Mouse (Mus musculus) forebrain, embryonic 10.5 days (tissue): ENCODE measurements around the gene Tnpo1. TPM values are rescaled to one million over a fixed set of nuclear protein-coding genes. Genes with fewer than 3 reads are reported as not detected.

Source experiments
- DNase-seq: peaks from one replicate; pipeline ENCODE4 v3.0.0-alpha.2; 2017; ENCODE audit warnings: low spot score; ENCODE audit errors: extremely low spot score
- H3K27ac ChIP-seq: fragments of 300-500 bp; sonication (generic); 2 replicates; pipeline ENCODE4 v1.5.1; 2016; ENCODE audit warnings: mild to moderate bottlenecking
- H3K27me3 ChIP-seq: fragments of 300-500 bp; sonication (generic); 2 replicates; pipeline ENCODE4 v1.6.1; 2016; ENCODE audit warnings: mild to moderate bottlenecking; ENCODE audit not compliant: poor library complexity, severe bottlenecking
- H3K36me3 ChIP-seq: fragments of 300-500 bp; sonication (generic); replicated peaks from 2 replicates; pipeline ENCODE4 v1.6.1; 2016; ENCODE audit warnings: mild to moderate bottlenecking, moderate library complexity
- H3K4me1 ChIP-seq: fragments of 300-500 bp; sonication (generic); 2 replicates; pipeline ENCODE4 v1.6.1; 2016
- H3K4me3 ChIP-seq: fragments of 300-500 bp; sonication (generic); 2 replicates; pipeline ENCODE4 v1.5.1; 2016; ENCODE audit warnings: mild to moderate bottlenecking, moderate library complexity
- H3K9me3 ChIP-seq: fragments of 300-500 bp; sonication (generic); 2 replicates; pipeline ENCODE4 v1.6.1; 2016; ENCODE audit warnings: mild to moderate bottlenecking, moderate library complexity
- WGBS: fragments of 180-500 bp; shearing (Covaris S2); methylation state at CpG from one replicate; pipeline ENCODE4 v1.1.7; 2016; 5-methylcytosine and 5-hydroxymethylcytosine counted together
- polyA plus RNA-seq: library from polyadenylated mRNA; unstranded; fragments of >200 nt; fragmentation: Nextera tagmentation; extraction: Ambion mirVana; gene quantifications from 2 replicates; pipeline ENCODE4 v1.2.1, GENCODE M21; 2016

Gene Tnpo1
- polyA plus RNA-seq, 1 experiment from 2014 or later: 98.5 TPM

- Histone ChIP-seq H3K27ac (no peak overlapping the region), H3K27me3 (no peaks in the 10 kb centered on the region), H3K9me3 (no peaks in the 10 kb centered on the region), H3K4me1 (peaks cover 18% of the 10 kb centered on the region), H3K4me3 (no peak overlapping the region), H3K36me3 (peaks cover 38% of the 10 kb centered on the region)
- no peak for DNase-seq
- 94% methylated on average over 5 of the region's 5 CpGs for WGBS
These were observed 28.6 kb downstream of the Tnpo1 start for GRCm38 (mm10) chr13:98897577-98897976.

- H3K4me1 ChIP-seq: peaks cover 27% of the 10 kb centered on the region
- H3K9me3 ChIP-seq: no peaks in the 10 kb centered on the region
- H3K4me3 ChIP-seq: no peak overlapping the region
- no peaks in the 10 kb centered on the region for H3K27me3 ChIP-seq
- WGBS: 93% methylated on average over 7 of the region's 7 CpGs
- DNase-seq: no peak
- no peak overlapping the region for H3K27ac ChIP-seq
- peaks cover 28% of the 10 kb centered on the region for H3K36me3 ChIP-seq
These were observed 29.6 kb downstream of the Tnpo1 start for GRCm38 (mm10) chr13:98896434-98897126.

GRCm38 (mm10) chr13:98896013-98896412, 30.2 kb downstream of the Tnpo1 start:
- no peak overlapping the region for H3K27ac ChIP-seq
- H3K36me3 ChIP-seq: peaks cover 22% of the 10 kb centered on the region
- 92% methylated on average over 4 of the region's 4 CpGs for WGBS
- H3K27me3 ChIP-seq: no peaks in the 10 kb centered on the region
- no peak overlapping the region for H3K4me3 ChIP-seq
- peaks cover 33% of the 10 kb centered on the region for H3K4me1 ChIP-seq
- no peaks in the 10 kb centered on the region for H3K9me3 ChIP-seq
- DNase-seq: no peak

GRCm38 (mm10) chr13:98894900-98895299, 31.3 kb downstream of the Tnpo1 start:
- H3K36me3 ChIP-seq: peaks cover 22% of the 10 kb centered on the region
- peaks cover 40% of the 10 kb centered on the region for H3K4me1 ChIP-seq
- WGBS: 80% methylated on average over 2 of the region's 2 CpGs
- DNase-seq: no peak
- H3K27ac ChIP-seq: no peak overlapping the region
- no peak overlapping the region for H3K4me3 ChIP-seq
- H3K9me3 ChIP-seq: no peaks in the 10 kb centered on the region
- H3K27me3 ChIP-seq: no peaks in the 10 kb centered on the region

GRCm38 (mm10) chr13:98891443-98891842, 34.7 kb downstream of the Tnpo1 start:
- no peaks in the 10 kb centered on the region for H3K9me3 ChIP-seq
- H3K27ac ChIP-seq: no peak overlapping the region
- H3K4me1 ChIP-seq: peaks cover 54% of the 10 kb centered on the region
- peaks cover 28% of the 10 kb centered on the region for H3K36me3 ChIP-seq
- peak overlapping the region; percentile 84 for H3K4me3 ChIP-seq
- H3K27me3 ChIP-seq: no peaks in the 10 kb centered on the region
- WGBS: 45% methylated on average over 8 of the region's 8 CpGs
- DNase-seq: no peak

GRCm38 (mm10) chr13:98890871-98891219, 35.3 kb downstream of the Tnpo1 start:
- peaks cover 49% of the 10 kb centered on the region for H3K4me1 ChIP-seq
- DNase-seq: peak; percentile 86
- H3K27ac ChIP-seq: peak overlapping the region; percentile 98
- under 1% methylated on average over 32 of the region's 32 CpGs for WGBS
- H3K9me3 ChIP-seq: no peaks in the 10 kb centered on the region
- no peaks in the 10 kb centered on the region for H3K27me3 ChIP-seq
- peak overlapping the region; percentile 84 for H3K4me3 ChIP-seq
- H3K36me3 ChIP-seq: peaks cover 34% of the 10 kb centered on the region

- peaks cover 39% of the 10 kb centered on the region for H3K36me3 ChIP-seq
- WGBS: under 1% methylated on average over 65 of the region's 71 CpGs
- peak; percentile 59 for DNase-seq
- peak overlapping the region; percentile 84 for H3K4me3 ChIP-seq
- H3K27ac ChIP-seq: peak overlapping the region; percentile 98
- no peaks in the 10 kb centered on the region for H3K27me3 ChIP-seq
- no peaks in the 10 kb centered on the region for H3K9me3 ChIP-seq
- peaks cover 47% of the 10 kb centered on the region for H3K4me1 ChIP-seq
These were observed 35.9 kb downstream of the Tnpo1 start for GRCm38 (mm10) chr13:98890137-98890870.

GRCm38 (mm10) chr13:98889211-98889610, 37.0 kb downstream of the Tnpo1 start:
- Histone ChIP-seq H3K4me1 (peaks cover 45% of the 10 kb centered on the region), H3K9me3 (no peaks in the 10 kb centered on the region), H3K27me3 (no peaks in the 10 kb centered on the region), H3K27ac (no peak overlapping the region), H3K4me3 (peak overlapping the region; percentile 84), H3K36me3 (peaks cover 50% of the 10 kb centered on the region)
- 60% methylated on average over 11 of the region's 12 CpGs for WGBS
- DNase-seq: no peak

GRCm38 (mm10) chr13:98883774-98884173, 42.4 kb downstream of the Tnpo1 start:
- Histone ChIP-seq H3K27ac (no peak overlapping the region), H3K27me3 (no peaks in the 10 kb centered on the region), H3K36me3 (peaks cover 100% of the 10 kb centered on the region), H3K4me3 (no peak overlapping the region), H3K4me1 (peaks cover 2% of the 10 kb centered on the region), H3K9me3 (no peaks in the 10 kb centered on the region)
- DNase-seq: no peak
- 96% methylated on average over 5 of the region's 5 CpGs for WGBS

- Histone ChIP-seq H3K27ac (no peak overlapping the region), H3K4me3 (no peak overlapping the region), H3K4me1 (no peaks in the 10 kb centered on the region), H3K36me3 (peaks cover 100% of the 10 kb centered on the region), H3K9me3 (no peaks in the 10 kb centered on the region), H3K27me3 (no peaks in the 10 kb centered on the region)
- 80% methylated on average over 1 of the region's 1 CpGs for WGBS
- no peak for DNase-seq
These were observed 44.2 kb downstream of the Tnpo1 start for GRCm38 (mm10) chr13:98881991-98882390.

- 78% methylated on average over 2 of the region's 2 CpGs for WGBS
- no peak for DNase-seq
- Histone ChIP-seq H3K4me1 (no peaks in the 10 kb centered on the region), H3K27ac (no peak overlapping the region), H3K4me3 (no peak overlapping the region), H3K36me3 (peaks cover 98% of the 10 kb centered on the region), H3K27me3 (no peaks in the 10 kb centered on the region), H3K9me3 (no peaks in the 10 kb centered on the region)
These were observed 45.8 kb downstream of the Tnpo1 start for GRCm38 (mm10) chr13:98880336-98880735.

- Histone ChIP-seq H3K4me1 (no peaks in the 10 kb centered on the region), H3K27me3 (no peaks in the 10 kb centered on the region), H3K9me3 (no peaks in the 10 kb centered on the region), H3K36me3 (peaks cover 98% of the 10 kb centered on the region), H3K27ac (no peak overlapping the region), H3K4me3 (no peak overlapping the region)
- WGBS: 95% methylated on average over 6 of the region's 6 CpGs
- DNase-seq: no peak
These were observed 46.8 kb downstream of the Tnpo1 start for GRCm38 (mm10) chr13:98879422-98879821.

- Histone ChIP-seq H3K9me3 (no peaks in the 10 kb centered on the region), H3K27me3 (no peaks in the 10 kb centered on the region), H3K36me3 (peaks cover 98% of the 10 kb centered on the region), H3K27ac (no peak overlapping the region), H3K4me1 (no peaks in the 10 kb centered on the region), H3K4me3 (no peak overlapping the region)
- no peak for DNase-seq
- 94% methylated on average over 2 of the region's 2 CpGs for WGBS
These were observed 49.0 kb downstream of the Tnpo1 start for GRCm38 (mm10) chr13:98877165-98877564.
